Mouse (Mus musculus) heart, adult 2 months (tissue): Measurements from ENCODE around the gene Zfp131.

Source experiments
- CTCF ChIP-seq: fragments of 200-600 bp; IDR thresholded peaks from 2 replicates; pipeline ENCODE4 v1.8.1; 2022; ENCODE audit warnings: antibody characterized with exemption, mild to moderate bottlenecking, moderate library complexity
- EP300 ChIP-seq: fragments of 200-500 bp; IDR thresholded peaks from 2 replicates; pipeline ENCODE4 v1.6.1; 2011; ENCODE audit warnings: low read depth, low read length, control low read depth; ENCODE audit not compliant: insufficient read depth
- POLR2A ChIP-seq: fragments of 200-500 bp; IDR thresholded peaks from 2 replicates; pipeline ENCODE4 v1.6.1; 2011; ENCODE audit warnings: mild to moderate bottlenecking, low read depth, low read length, control low read depth; ENCODE audit not compliant: insufficient read depth

DNA sequence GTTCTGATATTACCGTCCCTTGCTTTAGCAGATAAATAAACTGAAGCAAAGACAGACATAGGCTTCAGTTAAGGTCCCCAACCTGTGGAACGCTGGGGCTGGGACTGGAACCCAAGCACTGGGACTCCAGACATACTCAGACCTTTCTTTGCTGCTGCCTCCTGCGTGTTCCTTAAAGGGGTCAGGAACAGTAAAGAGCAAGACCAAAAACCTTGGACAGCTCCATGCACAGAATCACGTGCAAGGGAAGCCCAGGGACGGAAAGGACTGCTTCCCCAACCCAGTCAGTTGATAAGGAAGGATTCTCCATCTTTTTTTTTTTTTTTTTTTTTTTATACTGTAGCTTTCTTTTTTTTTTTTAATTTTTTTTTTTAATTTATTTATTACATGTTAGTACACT lies 33.9 kb downstream of the Zfp131 start:
- no peak for TF ChIP-seq EP300
- TF ChIP-seq POLR2A, result no peak
- no peak for TF ChIP-seq CTCF
